ENCODE assay signal across 15 mouse cellular contexts in the genomic region with DNA sequence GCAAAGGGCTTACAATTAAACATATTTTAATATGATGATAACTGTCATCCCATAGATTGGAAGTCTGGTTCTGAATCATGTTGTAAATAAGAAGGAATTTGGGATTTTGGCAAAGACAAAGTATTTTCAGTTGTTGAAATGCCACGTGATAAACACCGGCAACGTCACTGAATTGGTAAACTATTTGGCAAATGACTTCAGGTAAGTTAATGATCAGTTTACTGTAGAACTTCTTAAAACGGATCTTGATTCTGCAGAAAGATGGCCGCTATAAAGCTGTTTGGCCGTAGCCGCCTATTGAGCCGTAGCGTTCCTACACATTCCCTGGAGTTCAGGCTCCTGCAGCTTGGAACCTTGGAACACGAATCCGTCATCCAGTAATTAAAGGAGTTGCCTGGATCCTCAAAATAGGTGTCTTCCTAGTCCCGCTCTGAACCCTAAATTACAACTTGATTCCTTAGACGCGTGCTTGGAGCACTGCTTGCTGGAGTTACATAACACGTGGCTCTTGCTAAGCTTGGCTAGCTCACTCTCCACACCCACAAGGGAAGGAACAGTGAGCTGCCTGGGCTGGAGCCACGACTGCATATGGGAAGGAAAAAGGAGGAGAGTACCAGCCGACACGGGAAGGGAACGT. TPM values are rescaled to one million over a fixed set of nuclear protein-coding genes. Genes with fewer than 3 reads are reported as not detected.
DNase-seq lines count a peak whose midpoint lies in the region; ATAC-seq and TF ChIP-seq lines count a peak whose summit lies in the region.
"Had no signal": no experiment of that assay in that cellular context is flagged by ENCODE, and none has a peak within 500 bp of the region (broad histone marks: within the 10 kb centered on the region; RNA-seq: fewer than 3 reads in every experiment).

No protein-coding gene starts in this region.

- no peaks in the 10 kb centered on the region for H3K9me3 ChIP-seq in neural tube, embryonic 15.5 days (replicated peaks)
- H3K9me3 ChIP-seq: liver, embryonic 13.5 days had no signal

- H3K27me3 ChIP-seq in neural tube, embryonic 15.5 days (replicated peaks): no peaks in the 10 kb centered on the region
- H3K27me3 ChIP-seq: liver, embryonic 13.5 days had no signal

- H3K4me2 ChIP-seq in neural tube, embryonic 15.5 days: no peak overlapping the region
- H3K4me2 ChIP-seq: liver, embryonic 13.5 days had no signal

- peak overlapping the region; percentile 4; the same call in 1 of the 2 replicates for H3K27ac ChIP-seq in gastrocnemius, adult 2 months
- H3K27ac ChIP-seq in neural tube, embryonic 15.5 days (replicated peaks): no peak overlapping the region
- H3K27ac ChIP-seq: liver, embryonic 13.5 days had no signal

- no peak for TF ChIP-seq CTCF in gastrocnemius, adult 2 months (IDR thresholded peaks at IDR 0.05)

- WGBS in neural tube, embryonic 15.5 days: 92% methylated on average over 19 of the region's 19 CpGs

- peak overlapping the region; percentile 29 for H3K4me3 ChIP-seq in gastrocnemius, adult 2 months
- H3K4me3 ChIP-seq in neural tube, embryonic 15.5 days (replicated peaks): no peak overlapping the region
- H3K4me3 ChIP-seq: liver, embryonic 13.5 days had no signal

- DNase-seq in gastrocnemius, adult 2 months: peak; percentile 48
- DNase-seq in gastrocnemius, postnatal 4 days (ENCODE audit: low spot score in 2 of 2): no peak
- DNase-seq in frontal cortex, adult 2 months (ENCODE audit: extremely low spot score in 1 of 2, low spot score in 1 of 2): peak; percentile 69 to 81
- peak; percentile 65 to 86 for DNase-seq in kidney, postnatal 25 days
- peak; percentile 67 to 70 for DNase-seq in right cerebral cortex, adult 2 months (ENCODE audit: low spot score in 2 of 2)
- DNase-seq in adrenal gland, adult (ENCODE audit: inconsistent age in 2 of 2, low spot score in 1 of 2): no peak
- DNase-seq: cerebellum, postnatal 10 days; gastrocnemius, postnatal 10 days; liver, embryonic 13.5 days; lung, postnatal 36 days had no signal

- no peak for ATAC-seq in neural tube, embryonic 15.5 days (ENCODE audit: low FRiP score)
- ATAC-seq in inflammation-experienced regulatory T-cells, adult 6 months: no peak

- intact Hi-C loops in gastrocnemius, adult 2 months (cut with DNase I): no loop called here

- no peaks in the 10 kb centered on the region for H3K4me1 ChIP-seq in neural tube, embryonic 15.5 days
- H3K4me1 ChIP-seq: liver, embryonic 13.5 days had no signal

- H3K36me3 ChIP-seq in neural tube, embryonic 15.5 days: no peaks in the 10 kb centered on the region

- H3K9ac ChIP-seq in neural tube, embryonic 15.5 days (replicated peaks): no peak overlapping the region
- H3K9ac ChIP-seq: liver, embryonic 13.5 days had no signal

RNA-seq across cellular contexts. Expression of a gene that starts 46.2 kb away (rescaled TPM):
- total RNA-seq in gastrocnemius, adult 2 months (2021): not detected
- 1 to 10 TPM in 1 of 2 experiments, under 1 TPM in 1; 0.96 to 1.8 TPM for total RNA-seq in gastrocnemius, postnatal 4 days (2021)
- polyA plus RNA-seq in frontal cortex, adult 2 months (2012; rRNA removed): 0.10 TPM in 1 of 2 replicates, not detected in the other
- polyA plus RNA-seq in neural tube, embryonic 15.5 days (2015; fragmentation: Nextera tagmentation; extraction: Ambion mirVana): 0.13 TPM in 1 of 2 replicates, not detected in the other
- under 1 TPM in 2 of 3 experiments, not detected in 1; 0.28 to 0.30 TPM for polyA plus RNA-seq in inflammation-experienced regulatory T-cells, adult 6 months (2017; shearing (Covaris generic))
- total RNA-seq: ES-E14; midbrain, postnatal 0 days had no signal
- polyA plus RNA-seq: heart, postnatal 0 days; midbrain, postnatal 0 days had no signal

Comparison
In these comparisons a context has a peak if more than half of its experiments do, and no peak if none do; other contexts are left out.
1. DNase-seq: peak in gastrocnemius, adult 2 months (single experiment), frontal cortex, adult 2 months (2 of 2), kidney, postnatal 25 days (2 of 2) and right cerebral cortex, adult 2 months (2 of 2); none in gastrocnemius, postnatal 4 days (0 of 2) and adrenal gland, adult (0 of 2).